Mouse (Mus musculus) sigmoid colon, adult 10 weeks (tissue): ENCODE results near the gene Fut11. TPM values are rescaled to one million over a fixed set of nuclear protein-coding genes. Genes with fewer than 3 reads are reported as not detected.

Experiments
- polyA plus RNA-seq: library from polyadenylated mRNA; stranded (reverse); fragments of 350-450 nt; fragmentation: Illumina TruSeq; extraction: RNeasy Lipid Tissue Mini Kit (QIAGEN cat#74804); gene quantifications from one replicate; pipeline ENCODE4 v1.2.3, GENCODE M21; 2014; ENCODE audit warnings: low read depth, low replicate concordance

Gene Fut11
- 20.6 TPM for polyA plus RNA-seq

GRCm38 (mm10) chr14:20694884-20695760 lies at the start of gene Fut11:
Gene Fut11, plus strand, starts transcription at chr14:20694968.

GRCm38 (mm10) chr14:20656361-20656760 lies 38.4 kb upstream of the Fut11 start, which contains the start of gene Myoz1:
Gene Myoz1, minus strand, starts transcription at chr14:20656540.

GRCm38 (mm10) chr14:20668154-20668810 lies 26.5 kb upstream of the Fut11 start, which contains the start of gene Synpo2l:
Gene Synpo2l, minus strand, starts transcription at chr14:20668354.

GRCm38 (mm10) chr14:20674064-20674833 lies 20.5 kb upstream of the Fut11 start, which contains the start of gene Sec24c:
Gene Sec24c, plus strand, starts transcription at chr14:20674308.

GRCm38 (mm10) chr14:20702741-20703381 lies 8.1 kb downstream of the Fut11 start, which contains the start of gene Chchd1:
Gene Chchd1, plus strand, starts transcription at chr14:20703006.

GRCm38 (mm10) chr14:20707201-20708190 lies 12.7 kb downstream of the Fut11 start, which contains the start of gene Zswim8:
Gene Zswim8, plus strand, starts transcription at chr14:20707552.

GRCm38 (mm10) chr14:20733952-20734774 lies 39.4 kb downstream of the Fut11 start, which contains the start of gene Ndst2:
Gene Ndst2, minus strand, starts transcription at chr14:20734562.

Other genes starting within 250 kb of the Fut11 start
- not detected for gene Cfap70, start 242.7 kb upstream of the Fut11 start, polyA plus RNA-seq
- gene Anxa7, start 214.8 kb upstream of the Fut11 start, polyA plus RNA-seq, result 223 TPM
- 1.9 TPM for gene Mss51, start 198.1 kb upstream of the Fut11 start, polyA plus RNA-seq
- gene Ppp3cb, start 148.4 kb upstream of the Fut11 start, polyA plus RNA-seq, result 215 TPM
- gene Usp54, start 53.9 kb upstream of the Fut11 start, polyA plus RNA-seq, result 5.5 TPM
- gene Myoz1, start 38.4 kb upstream of the Fut11 start, polyA plus RNA-seq, result not detected
- gene Synpo2l, start 26.6 kb upstream of the Fut11 start, polyA plus RNA-seq, result not detected
- 50.2 TPM for gene Sec24c, start 20.7 kb upstream of the Fut11 start, polyA plus RNA-seq
- 105 TPM for gene Chchd1, start 8.0 kb downstream of the Fut11 start, polyA plus RNA-seq
- 6.8 TPM for gene Zswim8, start 12.6 kb downstream of the Fut11 start, polyA plus RNA-seq
- 5.1 TPM for gene Ndst2, start 39.6 kb downstream of the Fut11 start, polyA plus RNA-seq
- gene Camk2g, start 99.1 kb downstream of the Fut11 start, polyA plus RNA-seq, result 20.8 TPM
- 13.8 TPM for gene Plau, start 141.7 kb downstream of the Fut11 start, polyA plus RNA-seq
- 142 TPM for gene Vcl, start 234.4 kb downstream of the Fut11 start, polyA plus RNA-seq